Mouse (Mus musculus) limb, embryonic 14.5 days (tissue): ENCODE data around the gene Olfr318. TPM values are rescaled to one million over a fixed set of nuclear protein-coding genes. Genes with fewer than 3 reads are reported as not detected.
"Not testable (repeated sequence)": the region's sequence is repeated elsewhere in the genome, so short reads cannot be mapped to it uniquely, and the experiment has no call there.

ENCODE experiments used
- ATAC-seq: fragments of 200-750 bp; cut with Nextera tagmentation; 2 replicates; pipeline ENCODE4 v1.8.0; 2017; ENCODE audit warnings: low read depth, moderate number of reproducible peaks, moderate TSS enrichment; ENCODE audit not compliant: low FRiP score
- DNase-seq: peaks from one replicate; pipeline ENCODE4 v3.0.0-alpha.2; 2015; ENCODE audit warnings: low spot score
- H3K27ac ChIP-seq: fragments of 300-500 bp; sonication (generic); replicated peaks from 2 replicates; pipeline ENCODE4 v1.5.1; 2014; ENCODE audit warnings: low read depth, mild to moderate bottlenecking, low read length, moderate library complexity, mixed read lengths
- H3K27me3 ChIP-seq: fragments of 300-500 bp; sonication (generic); 2 replicates; pipeline ENCODE4 v1.6.1; 2014; ENCODE audit warnings: low read length, mixed read lengths; ENCODE audit not compliant: control insufficient read depth, insufficient read depth
- H3K36me3 ChIP-seq: fragments of 300-500 bp; sonication (generic); 2 replicates; pipeline ENCODE4 v1.6.1; 2014; ENCODE audit warnings: mild to moderate bottlenecking, low read length, moderate library complexity, mixed read lengths; ENCODE audit not compliant: control insufficient read depth, insufficient read depth
- H3K4me1 ChIP-seq: fragments of 300-500 bp; sonication (generic); 2 replicates; pipeline ENCODE4 v1.6.1; 2014; ENCODE audit warnings: antibody characterized with exemption, low read length, mixed read lengths; ENCODE audit not compliant: control insufficient read depth, insufficient read depth
- H3K4me2 ChIP-seq: fragments of 300-500 bp; sonication (generic); replicated peaks from 2 replicates; pipeline ENCODE4 v1.6.1; 2014; ENCODE audit warnings: low read depth, mild to moderate bottlenecking, low read length, moderate library complexity; ENCODE audit not compliant: severe bottlenecking
- H3K4me3 ChIP-seq: fragments of 300-500 bp; sonication (generic); replicated peaks from 2 replicates; pipeline ENCODE4 v1.5.1; 2014; ENCODE audit warnings: low read length
- H3K9ac ChIP-seq: fragments of 300-500 bp; sonication (generic); 2 replicates; pipeline ENCODE4 v1.6.1; 2014; ENCODE audit warnings: mild to moderate bottlenecking, low read depth, low read length, moderate library complexity; ENCODE audit not compliant: severe bottlenecking
- H3K9me3 ChIP-seq: fragments of 300-500 bp; sonication (generic); 2 replicates; pipeline ENCODE4 v1.6.1; 2016; ENCODE audit warnings: low read length; ENCODE audit not compliant: control insufficient read depth
- POLR2A ChIP-seq: fragments of 200-500 bp; IDR thresholded peaks from 2 replicates; pipeline ENCODE4 v1.8.0; 2012; ENCODE audit warnings: inconsistent platforms, mild to moderate bottlenecking, moderate library complexity, borderline replicate concordance; ENCODE audit not compliant: insufficient read depth, insufficient read length; ENCODE audit errors: extremely low read depth
- WGBS: fragments of 180-500 bp; shearing (Covaris S2); extraction: QIAGEN DNeasy Blood & Tissue Kit; methylation state at CpG from one replicate; pipeline ENCODE4 v1.1.7; 2014; 5-methylcytosine and 5-hydroxymethylcytosine counted together
- polyA plus RNA-seq, 2 experiments: library from polyadenylated mRNA; depleted of rRNA in 1 of 2; stranded (reverse) in 1 of 2; unstranded in 1 of 2; fragments of >200 nt; fragmentation: Nextera tagmentation in 1 of 2; extraction: Ambion mirVana in 1 of 2; gene quantifications; 2 replicates each; pipeline versions ENCODE4 v1.2.1 to v1.2.3; 2012 to 2014

Gene Olfr318
- polyA plus RNA-seq, 2 experiments = not detected

GRCm38 (mm10) chr11:58719701-58720100 is 4.1 kb downstream of the Olfr318 start:
- no peaks in the 10 kb centered on the region for H3K4me1 ChIP-seq
- H3K36me3 ChIP-seq = no peaks in the 10 kb centered on the region
- no peaks in the 10 kb centered on the region for H3K27me3 ChIP-seq
- H3K4me3 ChIP-seq = no peak overlapping the region
- DNase-seq (no peak), ATAC-seq (no peak)
- no peak for TF ChIP-seq POLR2A
- no peak overlapping the region for H3K9ac ChIP-seq
- no peak overlapping the region for H3K27ac ChIP-seq
- WGBS = 75% methylated on average over 4 of the region's 4 CpGs
- H3K4me2 ChIP-seq = no peak overlapping the region
- no peaks in the 10 kb centered on the region for H3K9me3 ChIP-seq

DNA sequence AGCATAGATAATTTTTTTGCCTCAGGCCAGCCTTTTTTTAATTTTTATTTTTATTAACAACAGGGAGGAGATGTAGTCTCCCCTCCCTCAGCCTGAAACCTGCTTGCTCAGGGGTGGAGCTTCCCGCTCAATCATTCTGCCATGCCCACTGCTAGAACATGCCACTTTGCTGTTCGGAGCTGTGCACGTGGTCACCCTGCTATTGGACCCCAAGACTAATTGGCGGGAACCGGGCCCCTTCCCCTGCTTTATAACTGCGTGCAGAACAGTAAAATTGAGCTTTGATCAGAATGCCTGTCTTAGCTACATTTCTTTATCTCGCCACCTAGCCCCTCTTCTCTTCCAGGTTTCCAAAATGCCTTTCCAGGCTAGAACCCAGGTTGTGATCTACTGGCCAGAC is 6.1 kb downstream of the Olfr318 start:
- not testable (repeated sequence) for H3K9me3 ChIP-seq, H3K4me1 ChIP-seq, DNase-seq, H3K4me2 ChIP-seq, H3K36me3 ChIP-seq, H3K4me3 ChIP-seq, H3K27ac ChIP-seq, ATAC-seq, H3K27me3 ChIP-seq, H3K9ac ChIP-seq
- 85% methylated on average over 6 of the region's 7 CpGs for WGBS

GRCm38 (mm10) chr11:58709086-58709485 is 14.7 kb downstream of the Olfr318 start:
- no peak for TF ChIP-seq POLR2A
- Histone ChIP-seq H3K27me3 (no peaks in the 10 kb centered on the region), H3K4me1 (no peaks in the 10 kb centered on the region), H3K27ac (no peak overlapping the region), H3K9ac (no peak overlapping the region), H3K4me3 (no peak overlapping the region), H3K9me3 (no peaks in the 10 kb centered on the region), H3K36me3 (no peaks in the 10 kb centered on the region), H3K4me2 (no peak overlapping the region)
- ATAC-seq (no peak), DNase-seq (no peak)
- WGBS = 78% methylated on average over 11 of the region's 11 CpGs

DNA sequence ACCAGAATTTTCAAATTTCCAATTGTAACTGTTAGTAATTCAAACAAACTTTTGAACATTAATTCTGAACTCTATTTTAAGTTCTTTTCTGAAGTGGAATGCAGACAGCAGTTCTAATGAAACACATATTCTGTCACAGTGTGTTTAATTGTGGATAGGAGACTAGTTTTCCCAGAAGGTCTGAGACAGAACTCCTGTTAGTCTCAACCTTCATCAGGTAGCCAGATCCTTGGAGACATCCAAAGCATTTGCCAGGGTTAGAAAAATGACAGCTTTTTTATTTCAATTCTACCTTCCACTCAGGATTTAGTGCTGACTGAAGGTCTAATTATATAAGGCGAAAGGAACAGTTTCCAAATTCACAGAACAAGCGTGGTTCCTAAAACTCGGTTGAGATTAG is 25.0 kb downstream of the Olfr318 start, which contains the start of gene Olfr319:
Gene Olfr319 (plus strand): TSS at position 301 of the 400 bp plus-strand sequence.
- Histone ChIP-seq H3K9me3 (0 out of 2 replicates have a peak, but pooled peaks cover 3% of the 10 kb centered on the region), H3K4me2 (no peak within 1 kb of the TSS), H3K36me3 (no peaks in the 10 kb centered on the region), H3K9ac (no peak within 1 kb of the TSS), H3K27ac (no peak within 1 kb of the TSS), H3K4me3 (no peak within 1 kb of the TSS), H3K27me3 (no peaks in the 10 kb centered on the region), H3K4me1 (no peaks in the 10 kb centered on the region)
- WGBS = 88% methylated on average over 3 of the region's 3 CpGs
- ATAC-seq (no peak), DNase-seq (no peak)
- TF ChIP-seq POLR2A = no peak

DNA sequence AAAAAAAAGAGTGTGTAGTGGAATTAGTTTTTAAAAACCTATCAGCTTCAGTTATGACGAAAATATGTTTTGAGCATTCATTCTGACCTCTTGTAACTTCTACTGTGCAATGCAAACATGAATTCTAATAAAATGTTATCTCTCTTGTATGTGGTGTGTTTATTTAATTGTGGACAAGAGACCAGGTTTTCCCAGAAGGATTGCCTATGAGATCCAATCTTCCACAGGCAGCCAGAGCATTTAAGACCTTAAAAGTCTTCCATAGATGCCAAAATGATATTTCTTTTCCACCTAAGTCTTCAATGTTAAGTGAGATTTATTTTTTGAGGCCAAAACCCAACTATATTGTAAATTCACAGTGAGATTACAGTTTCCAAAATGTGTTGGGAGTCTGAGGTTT is 43.0 kb downstream of the Olfr318 start, which contains the start of gene Olfr320:
Gene Olfr320 (plus strand): TSS at position 301 of the 400 bp plus-strand sequence.
- no peaks in the 10 kb centered on the region for H3K27me3 ChIP-seq
- TF ChIP-seq POLR2A = no peak
- 87% methylated on average over 1 of the region's 1 CpGs for WGBS

GRCm38 (mm10) chr11:58671825-58672224 is 52.0 kb downstream of the Olfr318 start:
- Histone ChIP-seq H3K36me3 (no peaks in the 10 kb centered on the region), H3K27me3 (no peaks in the 10 kb centered on the region), H3K9ac (no peak overlapping the region), H3K9me3 (no peaks in the 10 kb centered on the region), H3K27ac (no peak overlapping the region), H3K4me2 (no peak overlapping the region), H3K4me3 (no peak overlapping the region), H3K4me1 (no peaks in the 10 kb centered on the region)
- no peak for DNase-seq
- no peak for TF ChIP-seq POLR2A
- 46% methylated on average over 4 of the region's 4 CpGs for WGBS
- no peak for ATAC-seq

More for the DNA sequence above, 43.0 kb downstream of the Olfr318 start, which contains the start of gene Olfr320:
- no peak for DNase-seq
- H3K9ac ChIP-seq = no peak within 1 kb of the TSS
- no peak within 1 kb of the TSS for H3K4me2 ChIP-seq
- H3K9me3 ChIP-seq = no peaks in the 10 kb centered on the region
- ATAC-seq = no peak
- no peak within 1 kb of the TSS for H3K4me3 ChIP-seq
- no peak within 1 kb of the TSS for H3K27ac ChIP-seq
- no peaks in the 10 kb centered on the region for H3K36me3 ChIP-seq
- no peaks in the 10 kb centered on the region for H3K4me1 ChIP-seq
